ENCODE assay signal across 28 mouse cellular contexts in the genomic region with DNA sequence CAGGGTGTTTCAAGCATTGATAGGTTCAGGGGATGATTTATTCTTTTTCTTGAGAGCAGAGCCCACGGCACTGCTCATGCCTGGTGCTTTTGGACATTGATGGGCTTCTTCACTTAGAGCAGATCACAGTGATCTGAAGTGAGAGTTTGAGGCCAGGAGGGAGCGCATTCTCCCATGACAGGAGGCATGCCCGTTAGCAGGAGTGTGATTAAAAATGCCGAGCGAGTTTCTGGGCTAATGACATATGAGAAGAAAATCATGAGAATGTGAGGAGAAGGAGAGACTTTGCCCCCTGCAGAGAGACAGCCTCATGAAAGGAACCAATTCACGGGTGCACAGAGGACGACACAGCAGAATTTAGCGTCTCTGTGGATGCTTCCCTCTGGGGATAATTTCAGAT. TPM values are rescaled to one million over a fixed set of nuclear protein-coding genes. Genes with fewer than 3 reads are reported as not detected.
"Had no signal": no experiment of that assay in that cellular context is flagged by ENCODE, and none has a peak within 500 bp of the region (broad histone marks: within the 10 kb centered on the region; RNA-seq: fewer than 3 reads in every experiment).

No protein-coding gene starts in this region.

- H3K27ac ChIP-seq: heart, embryonic 10.5 days; hindbrain, embryonic 13.5 days; hindbrain, embryonic 15.5 days; hindbrain, postnatal 0 days; kidney, embryonic 15.5 days; kidney, postnatal 0 days; limb, embryonic 13.5 days; limb, embryonic 15.5 days; liver, embryonic 12.5 days; liver, embryonic 14.5 days had no signal

- H3K9me3 ChIP-seq: heart, embryonic 10.5 days; heart, embryonic 12.5 days; hindbrain, embryonic 13.5 days; hindbrain, embryonic 15.5 days; kidney, embryonic 15.5 days; limb, embryonic 13.5 days; limb, embryonic 15.5 days; liver, embryonic 12.5 days had no signal

- DNase-seq: gastrocnemius, postnatal 14 days; gastrocnemius, postnatal 36 days; heart, adult 11 months; heart, postnatal 10 days; heart, postnatal 36 days; kidney, adult 18-20 months; kidney, adult 8-10 months; kidney, postnatal 14 days; kidney, postnatal 36 days; layer of hippocampus, adult 9-11 months; layer of hippocampus, postnatal 36 days; left cerebral cortex, postnatal 4 days had no signal

- H3K4me3 ChIP-seq: heart, embryonic 10.5 days; heart, embryonic 12.5 days; hindbrain, embryonic 13.5 days; hindbrain, embryonic 15.5 days; kidney, embryonic 15.5 days; limb, embryonic 13.5 days; limb, embryonic 15.5 days; liver, embryonic 12.5 days had no signal

- ATAC-seq: hindbrain, postnatal 0 days; intestine, postnatal 0 days; liver, embryonic 12.5 days had no signal

- H3K27me3 ChIP-seq: heart, embryonic 12.5 days; hindbrain, embryonic 13.5 days; hindbrain, embryonic 15.5 days; kidney, embryonic 15.5 days; limb, embryonic 13.5 days; limb, embryonic 15.5 days; liver, embryonic 12.5 days had no signal

- H3K9ac ChIP-seq: heart, embryonic 12.5 days; hindbrain, embryonic 13.5 days; hindbrain, embryonic 15.5 days; kidney, embryonic 15.5 days; limb, embryonic 13.5 days; limb, embryonic 15.5 days; liver, embryonic 12.5 days; liver, embryonic 14.5 days had no signal

- H3K4me1 ChIP-seq: heart, embryonic 10.5 days; heart, embryonic 12.5 days; hindbrain, embryonic 13.5 days; hindbrain, embryonic 15.5 days; kidney, embryonic 15.5 days; limb, embryonic 13.5 days; limb, embryonic 15.5 days; liver, embryonic 12.5 days had no signal

- H3K36me3 ChIP-seq: heart, embryonic 10.5 days; heart, embryonic 12.5 days; hindbrain, embryonic 13.5 days; hindbrain, embryonic 15.5 days; kidney, embryonic 15.5 days; limb, embryonic 13.5 days; limb, embryonic 15.5 days; liver, embryonic 12.5 days had no signal

- H3K4me2 ChIP-seq: heart, embryonic 12.5 days; hindbrain, embryonic 13.5 days; hindbrain, embryonic 15.5 days; kidney, embryonic 15.5 days; limb, embryonic 13.5 days; limb, embryonic 15.5 days; liver, embryonic 12.5 days had no signal

RNA-seq across cellular contexts. Expression of a gene that starts 19.0 kb away (rescaled TPM):
- total RNA-seq: gastrocnemius, adult 8-10 months; gastrocnemius, postnatal 14 days; gastrocnemius, postnatal 36 days; heart, postnatal 10 days; heart, postnatal 36 days; liver, adult 2 months had no signal
- polyA plus RNA-seq: heart, embryonic 10.5 days; hindbrain, embryonic 11.5 days; limb, embryonic 11.5 days; liver, adult 2 months had no signal
